Mouse (Mus musculus) lung, postnatal 0 days (tissue): ENCODE measurements around the gene Otud7a. TPM values are rescaled to one million over a fixed set of nuclear protein-coding genes. Genes with fewer than 3 reads are reported as not detected.

Experiments
- ATAC-seq: fragments of 200-750 bp; cut with Nextera tagmentation; 2 replicates; pipeline ENCODE4 v1.8.0; 2017; ENCODE audit warnings: moderate library complexity
- DNase-seq: peaks from one replicate; pipeline ENCODE4 v3.0.0-alpha.2; 2016; ENCODE audit warnings: low spot score
- H3K27ac ChIP-seq: fragments of 300-500 bp; sonication (generic); 2 replicates; pipeline ENCODE4 v1.5.1; 2014; ENCODE audit warnings: antibody characterized with exemption, mild to moderate bottlenecking, low read length, mixed read lengths
- H3K27me3 ChIP-seq: fragments of 300-500 bp; sonication (generic); replicated peaks from 2 replicates; pipeline ENCODE4 v1.6.1; 2014; ENCODE audit warnings: low read length, mixed read lengths; ENCODE audit not compliant: insufficient read depth
- H3K36me3 ChIP-seq: fragments of 300-500 bp; sonication (generic); 2 replicates; pipeline ENCODE4 v1.6.1; 2014; ENCODE audit warnings: low read length, mixed read lengths; ENCODE audit not compliant: insufficient read depth
- H3K4me1 ChIP-seq: fragments of 300-500 bp; sonication (generic); 2 replicates; pipeline ENCODE4 v1.6.1; 2014; ENCODE audit warnings: antibody characterized with exemption, low read depth, low read length, mixed read lengths; ENCODE audit not compliant: insufficient read depth
- H3K4me2 ChIP-seq: fragments of 300-500 bp; sonication (generic); replicated peaks from 2 replicates; pipeline ENCODE4 v1.6.1; 2014; ENCODE audit warnings: low read depth, mild to moderate bottlenecking, low read length, moderate library complexity, mixed read lengths
- H3K4me3 ChIP-seq: fragments of 300-500 bp; sonication (generic); 2 replicates; pipeline ENCODE4 v1.5.1; 2014; ENCODE audit warnings: low read depth, low read length
- H3K9ac ChIP-seq: fragments of 300-500 bp; sonication (generic); replicated peaks from 2 replicates; pipeline ENCODE4 v1.6.1; 2014; ENCODE audit warnings: low read depth, mild to moderate bottlenecking
- H3K9me3 ChIP-seq: fragments of 300-500 bp; sonication (generic); 2 replicates; pipeline ENCODE4 v1.6.1; 2016; ENCODE audit warnings: low read length, mixed read lengths
- CTCF ChIP-seq: IDR thresholded peaks from 2 replicates; pipeline ENCODE4 v1.5.1; 2016; ENCODE audit warnings: antibody characterized with exemption, mild to moderate bottlenecking
- EP300 ChIP-seq: IDR thresholded peaks from 2 replicates; pipeline ENCODE4 v1.6.1; 2016; ENCODE audit warnings: antibody characterized with exemption, mild to moderate bottlenecking, control low read depth
- WGBS: fragments of 180-500 bp; shearing (Covaris S2); extraction: QIAGEN DNeasy Blood & Tissue Kit; methylation state at CpG from one replicate; pipeline ENCODE4 v1.1.7; 2014; 5-methylcytosine and 5-hydroxymethylcytosine counted together
- polyA plus RNA-seq: library from polyadenylated mRNA; unstranded; fragments of >200 nt; fragmentation: Nextera tagmentation; extraction: Ambion mirVana; gene quantifications from 2 replicates; pipeline ENCODE4 v1.2.1, GENCODE M21; 2015

The Otud7a gene
- polyA plus RNA-seq, 1 experiment from 2014 or later = 0.11 TPM

DNA sequence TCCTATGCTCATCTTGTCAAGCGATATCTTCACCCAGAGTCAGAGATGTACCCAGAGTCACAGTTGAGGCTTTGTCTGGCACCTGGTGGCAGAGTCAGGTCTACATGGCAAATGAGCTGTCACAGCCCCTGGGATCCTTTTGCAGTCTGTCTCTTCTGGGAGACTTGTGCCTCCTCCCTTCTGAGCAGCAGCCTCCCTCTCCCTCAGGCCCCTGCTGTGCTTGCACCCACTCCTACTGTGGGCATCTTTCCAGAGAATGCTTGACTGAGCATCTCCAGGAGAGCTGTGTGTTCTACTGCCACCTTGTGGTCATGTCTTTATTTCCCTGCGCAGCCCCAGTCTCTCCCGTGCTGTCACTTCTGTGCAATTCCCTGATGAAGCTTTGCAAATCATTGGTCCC is 227.4 kb downstream of the Otud7a start:
- H3K27me3 ChIP-seq = no peaks in the 10 kb centered on the region
- TF ChIP-seq EP300 = no peak
- TF ChIP-seq CTCF = peak; percentile 79
- H3K9me3 ChIP-seq = no peaks in the 10 kb centered on the region
- H3K4me3 ChIP-seq = no peak overlapping the region
- WGBS = 19% methylated on average over 3 of the region's 3 CpGs
- no peak overlapping the region for H3K9ac ChIP-seq
- H3K4me2 ChIP-seq = no peak overlapping the region
- no peaks in the 10 kb centered on the region for H3K36me3 ChIP-seq
- no peak overlapping the region for H3K27ac ChIP-seq
- peak; percentile 70 for DNase-seq
- no peaks in the 10 kb centered on the region for H3K4me1 ChIP-seq
- ATAC-seq = no peak

DNA sequence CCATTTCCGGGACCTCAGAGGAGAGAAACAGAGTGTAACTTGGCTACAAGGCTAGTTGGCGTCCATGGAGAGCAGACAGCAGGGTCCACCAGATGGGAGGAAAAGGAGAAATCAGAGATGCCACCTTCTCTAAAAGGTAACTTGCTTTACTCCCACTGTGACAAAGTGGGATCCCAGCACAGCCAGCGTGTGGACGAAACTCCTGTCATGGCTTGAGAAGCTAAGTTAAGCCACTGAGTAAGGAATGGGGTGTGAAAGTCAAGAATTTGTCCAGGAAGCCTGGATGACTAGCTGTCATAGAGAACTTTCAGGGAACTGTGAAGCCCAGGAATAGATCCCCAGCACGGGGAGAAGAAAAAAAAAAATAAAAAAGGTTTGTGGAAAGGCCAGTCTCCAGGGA is 232.1 kb downstream of the Otud7a start:
- no peak overlapping the region for H3K9ac ChIP-seq
- H3K9me3 ChIP-seq = no peaks in the 10 kb centered on the region
- no peak overlapping the region for H3K27ac ChIP-seq
- H3K4me1 ChIP-seq = no peaks in the 10 kb centered on the region
- no peak for TF ChIP-seq EP300
- TF ChIP-seq CTCF = no peak
- ATAC-seq (no peak), DNase-seq (no peak)
- WGBS = 75% methylated on average over 5 of the region's 5 CpGs
- no peak overlapping the region for H3K4me3 ChIP-seq
- H3K36me3 ChIP-seq = no peaks in the 10 kb centered on the region
- H3K27me3 ChIP-seq = no peaks in the 10 kb centered on the region
- H3K4me2 ChIP-seq = no peak overlapping the region

DNA sequence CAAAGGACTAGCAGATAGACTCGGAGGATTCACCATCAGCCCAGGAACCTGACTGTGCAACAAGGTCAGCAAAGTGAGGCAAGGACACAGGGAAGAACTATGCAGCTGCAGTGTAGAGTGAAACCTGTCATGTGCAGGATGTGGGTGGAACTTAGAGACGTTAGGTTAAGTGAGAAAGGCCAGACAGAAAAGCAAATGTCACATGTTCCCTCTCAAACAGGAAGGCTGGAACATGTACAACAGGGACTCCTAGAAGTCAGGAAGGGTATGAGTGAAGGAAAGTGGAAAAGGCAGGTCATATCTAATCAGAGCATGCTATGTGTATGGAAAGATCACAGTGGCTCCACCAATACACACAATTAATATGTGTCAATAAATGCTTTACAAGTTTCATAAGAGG is 232.6 kb downstream of the Otud7a start:
- no peaks in the 10 kb centered on the region for H3K27me3 ChIP-seq
- TF ChIP-seq CTCF (no peak), EP300 (no peak)
- no peak overlapping the region for H3K9ac ChIP-seq
- DNase-seq = no peak
- 36% methylated on average over 2 of the region's 2 CpGs for WGBS
- no peaks in the 10 kb centered on the region for H3K4me1 ChIP-seq
- H3K4me2 ChIP-seq = no peak overlapping the region
- no peak for ATAC-seq
- no peak overlapping the region for H3K4me3 ChIP-seq
- H3K36me3 ChIP-seq = no peaks in the 10 kb centered on the region
- H3K27ac ChIP-seq = no peak overlapping the region
- H3K9me3 ChIP-seq = no peaks in the 10 kb centered on the region

DNA sequence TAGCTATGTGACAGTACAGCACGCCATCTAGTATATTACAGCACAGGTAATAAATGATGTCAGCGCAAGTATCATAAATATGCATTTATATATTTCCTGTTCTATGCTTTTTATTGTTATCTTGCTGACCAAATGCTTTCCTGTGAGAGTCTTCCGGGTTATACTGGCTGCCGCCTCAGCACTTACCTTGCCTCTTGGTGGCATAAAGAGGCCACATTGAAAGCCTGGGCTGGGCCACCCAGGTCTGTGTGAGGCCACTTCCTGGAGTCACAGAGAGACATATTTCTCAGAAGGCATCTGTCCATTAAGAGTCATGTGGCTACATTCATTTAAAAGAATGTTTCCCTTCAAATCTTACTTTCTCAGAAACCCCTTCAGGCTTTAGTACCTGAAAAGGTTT is 242.5 kb downstream of the Otud7a start:
- Histone ChIP-seq H3K9me3 (no peaks in the 10 kb centered on the region), H3K27ac (no peak overlapping the region), H3K9ac (no peak overlapping the region), H3K4me2 (no peak overlapping the region), H3K27me3 (no peaks in the 10 kb centered on the region), H3K4me1 (no peaks in the 10 kb centered on the region), H3K36me3 (no peaks in the 10 kb centered on the region), H3K4me3 (no peak overlapping the region)
- ATAC-seq = no peak
- no peak for DNase-seq
- TF ChIP-seq CTCF (no peak), EP300 (no peak)
- 69% methylated on average over 4 of the region's 4 CpGs for WGBS

GRCm38 (mm10) chr7:63697921-63698320 is 253.4 kb downstream of the Otud7a start:
- WGBS = 75% methylated on average over 4 of the region's 4 CpGs
- no peak for ATAC-seq
- H3K27ac ChIP-seq = no peak overlapping the region
- no peak for TF ChIP-seq EP300
- no peak for TF ChIP-seq CTCF
- H3K4me1 ChIP-seq = no peaks in the 10 kb centered on the region
- no peaks in the 10 kb centered on the region for H3K27me3 ChIP-seq
- no peak overlapping the region for H3K9ac ChIP-seq
- H3K4me2 ChIP-seq = no peak overlapping the region
- no peak overlapping the region for H3K4me3 ChIP-seq
- DNase-seq = no peak
- H3K9me3 ChIP-seq = no peaks in the 10 kb centered on the region
- H3K36me3 ChIP-seq = no peaks in the 10 kb centered on the region

GRCm38 (mm10) chr7:63717903-63718302 is 273.4 kb downstream of the Otud7a start:
- DNase-seq = no peak
- Histone ChIP-seq H3K9ac (no peak overlapping the region), H3K4me1 (no peaks in the 10 kb centered on the region), H3K4me3 (no peak overlapping the region), H3K27ac (no peak overlapping the region), H3K27me3 (no peaks in the 10 kb centered on the region), H3K36me3 (no peaks in the 10 kb centered on the region), H3K4me2 (no peak overlapping the region), H3K9me3 (no peaks in the 10 kb centered on the region)
- no peak for TF ChIP-seq EP300
- no peak for TF ChIP-seq CTCF
- no peak for ATAC-seq
- 73% methylated on average over 8 of the region's 8 CpGs for WGBS
